Mouse (Mus musculus) bone marrow macrophage, adult 2 months (primary cell): Measurements from ENCODE around the gene Mertk. TPM values are rescaled to one million over a fixed set of nuclear protein-coding genes. Genes with fewer than 3 reads are reported as not detected.

Source experiments
- H3K27ac ChIP-seq: 2 replicates; pipeline ENCODE4 v1.5.1; 2012; ENCODE audit warnings: low read depth, low read length; ENCODE audit not compliant: insufficient read depth
- H3K4me1 ChIP-seq: 2 replicates; pipeline ENCODE4 v1.6.1; 2012; ENCODE audit warnings: low read length; ENCODE audit not compliant: control insufficient read depth, insufficient read depth
- H3K4me3 ChIP-seq: 2 replicates; pipeline ENCODE4 v1.5.1; 2012; ENCODE audit warnings: mild to moderate bottlenecking, low read length, moderate library complexity; ENCODE audit not compliant: insufficient read depth
- CTCF ChIP-seq: IDR thresholded peaks from 2 replicates; pipeline ENCODE4 v1.5.1; 2012; ENCODE audit warnings: low read depth, mild to moderate bottlenecking, low read length, moderate library complexity
- POLR2A ChIP-seq: IDR thresholded peaks from 2 replicates; pipeline ENCODE4 v1.6.1; 2012; ENCODE audit warnings: mild to moderate bottlenecking, low read depth, low read length, borderline replicate concordance
- polyA plus RNA-seq: library from polyadenylated mRNA; stranded (reverse); fragments of >200 nt; gene quantifications from 2 replicates; pipeline ENCODE4 v1.2.4, GENCODE M21; 2012; ENCODE audit not compliant: missing spikeins, insufficient read depth, insufficient read length

Gene Mertk
- polyA plus RNA-seq, 1 experiment = 52.5 TPM

DNA sequence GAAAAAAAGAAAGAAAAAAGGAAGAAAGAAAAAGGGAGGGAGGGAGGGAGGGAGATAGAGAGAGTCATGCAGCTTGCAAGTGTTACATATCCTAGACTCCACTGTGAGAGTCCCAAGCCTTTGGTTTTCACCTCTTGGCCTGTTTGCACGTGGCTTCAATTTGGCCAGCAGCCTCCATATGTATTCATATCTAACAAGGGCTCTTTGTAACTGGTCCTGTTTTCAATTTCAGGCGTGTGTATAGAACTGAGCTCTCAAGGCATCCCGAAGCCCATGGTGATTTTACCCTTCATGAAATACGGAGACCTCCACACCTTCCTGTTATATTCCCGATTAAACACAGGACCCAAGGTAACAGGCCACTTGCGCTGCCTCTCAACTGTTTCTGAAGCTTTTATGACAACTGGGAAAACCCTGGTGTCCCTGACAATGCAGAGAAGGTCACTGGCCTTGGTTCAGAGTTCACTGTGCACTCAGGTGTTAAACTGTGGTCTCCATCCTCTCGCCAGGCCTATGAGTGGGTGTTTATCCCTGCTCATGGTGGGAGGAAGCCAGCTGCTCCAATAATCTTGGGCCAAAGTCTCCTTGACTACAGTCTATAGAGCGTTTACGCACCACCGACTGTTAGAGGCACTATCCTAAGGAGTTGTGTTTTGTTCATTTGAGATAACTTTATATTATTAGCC is 85.0 kb downstream of the Mertk start:
- TF ChIP-seq CTCF (no peak), POLR2A (no peak)
- H3K4me3 ChIP-seq = no peak overlapping the region
- H3K27ac ChIP-seq = no peak overlapping the region
- peaks cover 9% of the 10 kb centered on the region for H3K4me1 ChIP-seq

DNA sequence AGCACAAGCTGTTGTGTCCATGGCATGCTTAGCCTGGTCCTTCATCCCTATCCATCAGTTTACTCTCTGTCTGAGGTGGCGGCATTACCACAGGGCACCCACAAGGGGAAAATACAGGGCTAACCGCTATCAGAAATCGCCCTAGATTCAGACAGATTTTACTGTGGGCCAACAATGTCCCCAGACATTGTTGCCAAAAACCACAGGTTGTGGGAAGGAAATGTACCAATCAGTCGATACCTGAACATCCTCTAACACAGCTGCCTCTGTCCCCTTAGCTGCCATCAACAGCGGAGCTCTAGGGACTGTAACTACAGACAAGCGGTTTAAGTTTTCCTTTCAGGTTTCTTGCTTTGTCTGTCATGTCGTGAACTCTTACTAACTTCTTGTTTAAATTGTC is 86.1 kb downstream of the Mertk start:
- no peak overlapping the region for H3K4me3 ChIP-seq
- peaks cover 9% of the 10 kb centered on the region for H3K4me1 ChIP-seq
- no peak overlapping the region for H3K27ac ChIP-seq
- TF ChIP-seq POLR2A (no peak), CTCF (no peak)

DNA sequence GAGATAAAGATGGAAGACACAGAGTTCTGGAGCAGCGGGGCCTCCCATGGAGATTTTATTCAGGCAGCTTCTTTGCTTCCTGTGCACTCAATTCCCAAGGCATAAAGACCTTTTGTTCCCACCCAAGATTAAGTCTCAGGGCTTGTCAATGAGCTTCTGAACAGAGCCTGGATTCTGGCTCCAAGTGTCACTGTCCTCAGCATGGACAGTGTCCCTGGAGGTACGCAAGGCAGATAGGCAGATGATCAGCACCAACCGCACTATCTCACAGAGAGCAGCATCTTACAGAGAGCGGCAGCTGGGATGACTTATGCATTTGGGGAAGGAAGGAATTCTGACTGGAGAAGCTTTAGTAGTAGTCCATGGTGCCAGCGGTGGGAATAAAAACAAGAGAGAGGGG is 87.6 kb downstream of the Mertk start:
- H3K27ac ChIP-seq = no peak overlapping the region
- TF ChIP-seq POLR2A = no peak
- TF ChIP-seq CTCF = no peak
- peaks cover 9% of the 10 kb centered on the region for H3K4me1 ChIP-seq
- H3K4me3 ChIP-seq = no peak overlapping the region

- no peak for TF ChIP-seq CTCF
- TF ChIP-seq POLR2A = no peak
- Histone ChIP-seq H3K27ac (no peak overlapping the region), H3K4me3 (no peak overlapping the region), H3K4me1 (peaks cover 8% of the 10 kb centered on the region)
These were observed 88.0 kb downstream of the Mertk start for GRCm38 (mm10) chr2:128786795-128787194.

DNA sequence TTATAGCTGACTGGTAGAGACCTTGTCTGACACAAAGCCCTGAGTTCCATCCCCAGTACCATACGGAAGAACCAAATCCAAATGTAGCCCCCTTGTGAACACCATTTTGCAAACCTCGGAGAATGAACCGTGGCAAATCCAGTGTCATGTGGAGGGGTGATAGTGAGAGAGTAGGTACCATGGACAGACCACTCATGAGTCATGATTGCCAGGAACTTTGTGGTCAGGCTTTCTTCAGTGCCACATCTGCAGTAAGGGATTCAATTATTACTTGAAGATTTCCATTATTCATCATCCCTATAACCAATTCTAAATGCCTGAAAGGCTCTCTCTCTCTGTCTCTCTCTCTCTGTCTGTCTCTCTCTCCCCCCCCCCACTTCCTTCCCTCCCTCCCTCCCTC is 89.0 kb downstream of the Mertk start:
- TF ChIP-seq POLR2A = no peak
- Histone ChIP-seq H3K4me3 (no peak overlapping the region), H3K27ac (no peak overlapping the region), H3K4me1 (peaks cover 7% of the 10 kb centered on the region)

DNA sequence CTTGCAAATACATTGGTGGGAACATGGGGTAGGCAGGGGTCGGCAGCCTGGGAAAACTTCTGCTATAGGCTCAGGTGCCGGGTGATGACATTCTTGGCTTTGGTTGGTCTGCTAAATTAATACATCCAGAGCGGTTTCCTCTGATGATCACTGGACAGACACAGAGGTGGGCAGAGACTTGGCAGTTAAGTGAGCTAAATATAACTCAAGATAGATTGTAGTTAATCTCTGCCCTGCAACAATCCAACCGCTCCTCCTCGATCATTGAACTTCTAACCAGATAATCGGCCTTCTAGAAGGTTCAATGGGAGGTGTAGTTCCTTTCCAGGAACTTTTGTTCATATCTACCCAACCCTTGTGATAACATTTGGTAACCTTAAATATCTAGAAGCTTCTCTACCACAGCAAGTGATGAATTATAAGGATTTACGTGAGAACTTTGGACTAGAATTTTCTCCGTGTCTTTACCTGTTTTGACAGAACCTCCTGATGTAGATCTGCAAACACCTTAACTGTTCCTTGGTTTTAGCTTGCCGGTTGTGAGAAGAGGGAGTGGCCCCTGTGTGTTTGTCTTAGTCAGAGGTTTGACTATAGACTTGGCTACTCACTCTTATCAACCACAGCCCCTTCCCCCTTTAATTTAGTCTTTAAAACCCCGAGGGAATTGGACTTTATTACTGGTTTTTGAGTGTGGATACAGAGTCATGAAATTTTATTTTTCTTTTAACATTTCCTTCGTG is 92.3 kb downstream of the Mertk start:
- no peak overlapping the region for H3K27ac ChIP-seq

DNA sequence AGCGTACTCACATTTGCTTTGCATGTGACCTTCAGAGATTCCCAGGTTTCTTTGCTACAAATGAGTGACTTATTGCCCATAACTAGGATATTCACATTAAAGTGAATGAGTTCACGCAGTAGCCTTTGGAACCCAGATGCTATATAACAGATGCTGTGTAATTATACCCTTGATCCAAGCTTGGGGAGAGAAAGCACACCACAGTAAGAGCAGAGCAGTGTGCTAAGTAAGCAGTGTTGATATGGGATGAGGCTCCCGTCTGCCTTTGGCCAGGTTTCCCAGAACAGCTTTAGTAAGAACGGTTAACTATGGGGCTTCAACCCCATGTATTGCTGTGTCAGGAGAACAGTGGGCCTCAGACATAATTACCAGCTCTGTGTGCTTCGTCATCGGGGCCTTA is 95.2 kb downstream of the Mertk start:
- no peak for TF ChIP-seq CTCF
- no peak for TF ChIP-seq POLR2A

More for the DNA sequence above, 92.3 kb downstream of the Mertk start:
- Histone ChIP-seq H3K4me1 (peaks cover 17% of the 10 kb centered on the region), H3K4me3 (no peak overlapping the region)
- no peak for TF ChIP-seq POLR2A
- TF ChIP-seq CTCF = no peak

GRCm38 (mm10) chr2:128796463-128796862 is 97.7 kb downstream of the Mertk start:
- Histone ChIP-seq H3K27ac (peak overlapping the region; percentile 86), H3K4me1 (peaks cover 25% of the 10 kb centered on the region), H3K4me3 (no peak overlapping the region)
- TF ChIP-seq POLR2A (no peak), CTCF (no peak)

More for the DNA sequence above, 95.2 kb downstream of the Mertk start:
- no peak overlapping the region for H3K27ac ChIP-seq
- H3K4me3 ChIP-seq = no peak overlapping the region
- H3K4me1 ChIP-seq = peaks cover 25% of the 10 kb centered on the region

GRCm38 (mm10) chr2:128803441-128803840 is 104.7 kb downstream of the Mertk start:
- Histone ChIP-seq H3K4me3 (no peak overlapping the region), H3K4me1 (peaks cover 33% of the 10 kb centered on the region), H3K27ac (peak overlapping the region; percentile 56)
- TF ChIP-seq POLR2A = no peak

DNA sequence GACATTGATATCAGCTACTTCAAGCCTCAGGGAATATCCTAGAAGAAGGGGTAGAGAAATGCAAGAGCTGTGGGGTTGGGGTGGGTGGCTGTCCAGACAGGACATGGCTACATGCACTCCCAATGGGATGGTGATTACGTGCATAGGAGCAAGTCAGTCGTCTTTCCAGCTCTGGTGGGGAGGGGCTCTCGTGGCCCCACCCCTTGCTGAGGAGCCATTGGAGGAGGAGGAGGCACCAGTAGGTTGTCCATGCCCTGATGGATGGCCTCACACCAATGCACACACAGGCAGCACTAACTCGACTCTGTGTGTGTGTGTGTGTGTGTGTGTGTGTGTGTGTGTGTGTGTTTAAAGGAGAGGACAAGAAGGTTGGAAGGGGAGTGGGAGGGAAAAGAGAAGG is 106.6 kb downstream of the Mertk start:
- H3K4me3 ChIP-seq = no peak overlapping the region
- peak overlapping the region; percentile 23 for H3K27ac ChIP-seq
- H3K4me1 ChIP-seq = peaks cover 37% of the 10 kb centered on the region
- TF ChIP-seq CTCF = no peak
- TF ChIP-seq POLR2A = no peak
